Mouse (Mus musculus) ES-Bruce4 (cell line): ENCODE results near the gene Maml3. TPM values are rescaled to one million over a fixed set of nuclear protein-coding genes. Genes with fewer than 3 reads are reported as not detected.
A peak's percentile ranks its signal among the peaks of the same experiment; 100 is the strongest.

Experiments used
- H3K27ac ChIP-seq: 2 replicates; pipeline ENCODE4 v1.5.1; 2012; ENCODE audit warnings: low read length, inconsistent platforms; ENCODE audit not compliant: insufficient read depth
- H3K27me3 ChIP-seq: 2 replicates; pipeline ENCODE4 v1.6.1; 2012; ENCODE audit warnings: mild to moderate bottlenecking, low read length, inconsistent platforms; ENCODE audit not compliant: control insufficient read depth, poor library complexity, insufficient read depth, severe bottlenecking
- H3K36me3 ChIP-seq: 2 replicates; pipeline ENCODE4 v1.6.1; 2012; ENCODE audit warnings: inconsistent platforms, mild to moderate bottlenecking, low read length, moderate library complexity; ENCODE audit not compliant: control insufficient read depth, poor library complexity, insufficient read depth, severe bottlenecking
- H3K4me1 ChIP-seq: one replicate; pipeline ENCODE4 v1.8.1; 2011; ENCODE audit warnings: low read length; ENCODE audit not compliant: control insufficient read depth, insufficient read depth
- H3K4me3 ChIP-seq: 2 replicates; pipeline ENCODE4 v1.5.1; 2011; ENCODE audit warnings: low read depth, mild to moderate bottlenecking, low read length
- H3K9ac ChIP-seq: 2 replicates; pipeline ENCODE4 v1.6.1; 2012; ENCODE audit warnings: low read depth, mild to moderate bottlenecking, inconsistent platforms; ENCODE audit not compliant: poor library complexity, severe bottlenecking
- H3K9me3 ChIP-seq: replicated peaks from 2 replicates; pipeline ENCODE4 v1.6.1; 2012; ENCODE audit warnings: mild to moderate bottlenecking, low read length, inconsistent platforms; ENCODE audit not compliant: control insufficient read depth, poor library complexity, insufficient read depth, severe bottlenecking
- CTCF ChIP-seq: IDR thresholded peaks from one replicate; pipeline ENCODE4 v1.8.1; 2011; ENCODE audit warnings: low read depth, low read length
- EP300 ChIP-seq: IDR thresholded peaks from 2 replicates; pipeline ENCODE4 v1.6.1; 2011; ENCODE audit warnings: low read depth, low read length; ENCODE audit not compliant: insufficient read depth
- POLR2A ChIP-seq: IDR thresholded peaks from one replicate; pipeline ENCODE4 v1.8.1; 2011; ENCODE audit warnings: low read length; ENCODE audit not compliant: insufficient read depth
- polyA plus RNA-seq: library from polyadenylated mRNA; stranded (reverse); fragments of >200 nt; gene quantifications from 2 replicates; pipeline ENCODE4 v1.2.4, GENCODE M21; 2011; ENCODE audit warnings: low read depth; ENCODE audit not compliant: missing spikeins, insufficient read depth, insufficient read length

The Maml3 gene
- 5.7 TPM in 2 replicates for polyA plus RNA-seq

GRCm38 (mm10) chr3:52104636-52105151 lies at the start of gene Maml3:
Maml3 (minus strand) TSS chr3:52105076.
- Histone ChIP-seq H3K36me3 (no peaks in the 10 kb centered on the region), H3K9me3 (no peaks in the 10 kb centered on the region; the same call in 1 of the 2 replicates), H3K4me1 (no peaks in the 10 kb centered on the region), H3K27me3 (peaks cover 13% of the 10 kb centered on the region), H3K27ac (no peak within 1 kb of the TSS), H3K4me3 (peak within 1 kb of the TSS; percentile 82), H3K9ac (peak within 1 kb of the TSS; percentile 85)
- TF ChIP-seq CTCF (no peak), POLR2A (no peak)

GRCm38 (mm10) chr3:52151155-52151554 lies 46.3 kb upstream of the Maml3 start:
- H3K36me3 ChIP-seq: no peaks in the 10 kb centered on the region
- H3K4me1 ChIP-seq: no peaks in the 10 kb centered on the region
- no peak overlapping the region for H3K4me3 ChIP-seq
- H3K27me3 ChIP-seq: no peaks in the 10 kb centered on the region; the same call in 1 of the 2 replicates
- no peak overlapping the region for H3K9ac ChIP-seq
- no peaks in the 10 kb centered on the region for H3K9me3 ChIP-seq
- TF ChIP-seq EP300 (no peak), POLR2A (no peak), CTCF (no peak)
- H3K27ac ChIP-seq: no peak overlapping the region

GRCm38 (mm10) chr3:52148301-52148700 lies 43.4 kb upstream of the Maml3 start:
- Histone ChIP-seq H3K27me3 (no peaks in the 10 kb centered on the region), H3K36me3 (no peaks in the 10 kb centered on the region), H3K9me3 (no peaks in the 10 kb centered on the region), H3K27ac (no peak overlapping the region), H3K9ac (no peak overlapping the region), H3K4me1 (no peaks in the 10 kb centered on the region), H3K4me3 (no peak overlapping the region)
- TF ChIP-seq CTCF: no peak
- no peak for TF ChIP-seq EP300
- TF ChIP-seq POLR2A: no peak

GRCm38 (mm10) chr3:52144776-52145460 lies 40.0 kb upstream of the Maml3 start:
- no peak for TF ChIP-seq CTCF
- no peak for TF ChIP-seq POLR2A
- no peak for TF ChIP-seq EP300
- H3K9me3 ChIP-seq: no peaks in the 10 kb centered on the region
- H3K27ac ChIP-seq: no peak overlapping the region
- no peak overlapping the region for H3K9ac ChIP-seq
- no peaks in the 10 kb centered on the region; the same call in 1 of the 2 replicates for H3K27me3 ChIP-seq
- H3K36me3 ChIP-seq: no peaks in the 10 kb centered on the region
- H3K4me1 ChIP-seq: no peaks in the 10 kb centered on the region
- H3K4me3 ChIP-seq: no peak overlapping the region

- TF ChIP-seq CTCF: no peak
- no peak overlapping the region for H3K9ac ChIP-seq
Observed at GRCm38 (mm10) chr3:52143017-52143416, 38.1 kb upstream of the Maml3 start.

GRCm38 (mm10) chr3:52140162-52140561 lies 35.3 kb upstream of the Maml3 start:
- H3K36me3 ChIP-seq: no peaks in the 10 kb centered on the region
- no peak for TF ChIP-seq EP300
- no peak overlapping the region for H3K4me3 ChIP-seq
- no peak overlapping the region for H3K27ac ChIP-seq
- no peaks in the 10 kb centered on the region for H3K9me3 ChIP-seq
- H3K27me3 ChIP-seq: no peaks in the 10 kb centered on the region; the same call in 1 of the 2 replicates
- no peaks in the 10 kb centered on the region for H3K4me1 ChIP-seq
- H3K9ac ChIP-seq: no peak overlapping the region

More at GRCm38 (mm10) chr3:52143017-52143416, 38.1 kb upstream of the Maml3 start:
- no peak overlapping the region for H3K27ac ChIP-seq
- H3K27me3 ChIP-seq: no peaks in the 10 kb centered on the region; the same call in 1 of the 2 replicates
- H3K36me3 ChIP-seq: no peaks in the 10 kb centered on the region
- H3K4me3 ChIP-seq: no peak overlapping the region
- no peaks in the 10 kb centered on the region for H3K4me1 ChIP-seq
- H3K9me3 ChIP-seq: no peaks in the 10 kb centered on the region
